In the genomic region with DNA sequence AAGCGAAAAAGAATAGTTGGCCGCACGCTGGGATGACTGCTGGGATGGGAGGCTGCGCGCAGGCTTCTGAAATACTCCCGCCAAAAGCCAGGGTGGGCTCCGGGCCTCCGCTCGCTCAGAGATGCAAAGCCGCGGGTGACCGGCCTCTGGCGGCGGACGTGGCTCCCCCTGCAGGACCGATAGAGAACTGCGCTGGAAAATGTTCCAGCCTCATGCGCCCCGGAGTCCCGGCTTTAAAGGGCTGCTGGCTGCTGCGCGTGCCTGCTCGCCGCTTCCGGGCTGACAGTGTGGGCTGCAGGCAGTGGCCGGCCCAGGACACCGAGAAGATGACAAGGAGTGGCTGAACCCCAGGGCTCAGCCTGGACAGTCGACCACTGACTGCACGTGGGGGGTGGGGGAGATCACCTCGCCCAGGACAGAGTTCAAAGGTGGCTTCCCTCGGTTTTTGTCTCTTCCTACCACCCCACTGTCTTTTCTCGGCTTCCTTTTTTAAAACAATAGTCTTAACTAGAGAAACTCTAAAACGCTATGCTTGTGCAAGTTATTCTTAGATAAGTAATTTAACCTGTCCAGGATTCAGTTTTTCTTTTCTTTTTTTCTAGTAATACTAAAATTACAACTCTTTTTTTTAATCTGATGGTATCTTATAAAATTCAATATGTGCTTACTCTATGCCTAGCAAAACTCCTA, we compare ENCODE assay signal across 8 mouse cellular contexts. TPM values are rescaled to one million over a fixed set of nuclear protein-coding genes. Genes with fewer than 3 reads are reported as not detected.
DNase-seq lines count a peak whose midpoint lies in the region; ATAC-seq and TF ChIP-seq lines count a peak whose summit lies in the region.

No protein-coding gene starts in this region.

- TF ChIP-seq CTCF in olfactory bulb, adult 2 months (IDR thresholded peaks at IDR 0.05; ENCODE audit: insufficient read depth, low read depth, low read length) = peak; percentile 88

- ATAC-seq in hematopoietic stem cell, adult 5-6 weeks (replicated peaks in 1 of 2; ENCODE audit: insufficient read depth in 1 of 2, low FRiP score in 2 of 2, low TSS enrichment in 1 of 2, low read depth in 1 of 2, poor library complexity in 2 of 2, severe bottlenecking in 2 of 2) = peak; percentile 78 to 79
- ATAC-seq in lung, embryonic 15.5 days (ENCODE audit: borderline replicate concordance, extremely low read depth, low FRiP score, low TSS enrichment) = peak; percentile 81

- H3K4me1 ChIP-seq in lung, embryonic 15.5 days = peaks cover 17% of the 10 kb centered on the region
- peaks cover 17% of the 10 kb centered on the region for H3K4me1 ChIP-seq in olfactory bulb, adult 2 months (ENCODE audit: control insufficient read depth, insufficient read depth, low read length)

- peak overlapping the region; percentile 8; the same call in 1 of the 2 replicates for H3K9ac ChIP-seq in lung, embryonic 15.5 days

- peaks cover 35% of the 10 kb centered on the region for H3K27me3 ChIP-seq in lung, embryonic 15.5 days

- no peaks in the 10 kb centered on the region for H3K9me3 ChIP-seq in lung, embryonic 15.5 days

- H3K27ac ChIP-seq in lung, embryonic 15.5 days = no peak overlapping the region
- H3K27ac ChIP-seq in olfactory bulb, adult 2 months (ENCODE audit: insufficient read depth, low read depth, low read length) = no peak overlapping the region

- no peak for TF ChIP-seq POLR2A in olfactory bulb, adult 2 months (IDR thresholded peaks at IDR 0.05; ENCODE audit: insufficient read depth, low read depth, low read length)

- WGBS in lung, embryonic 15.5 days = under 1% methylated on average over 33 of the region's 33 CpGs
- under 1% methylated on average over 33 of the region's 33 CpGs for WGBS in olfactory bulb, adult 2 months

- peak; percentile 87 for DNase-seq in MN1 (ENCODE audit: low spot score)
- DNase-seq in cerebellum, adult 8-10 months = peak; percentile 88
- peak; percentile 85 for DNase-seq in forelimb bud, embryonic 11.5 days (ENCODE audit: low read depth, low spot score)
- DNase-seq in layer of hippocampus, adult 9-10 months (ENCODE audit: low spot score) = peak; percentile 64
- peak; percentile 67 to 70 for DNase-seq in thymus, adult 18-20 months

- no peaks in the 10 kb centered on the region for H3K36me3 ChIP-seq in lung, embryonic 15.5 days

- peak overlapping the region; percentile 66 for H3K4me2 ChIP-seq in lung, embryonic 15.5 days

- H3K4me3 ChIP-seq in lung, embryonic 15.5 days = peak overlapping the region; percentile 32
- H3K4me3 ChIP-seq in olfactory bulb, adult 2 months (ENCODE audit: insufficient read depth, low read depth, low read length) = peak overlapping the region; percentile 47

RNA-seq across cellular contexts. Expression of gene Chst14, which starts 46.5 kb away (rescaled TPM):
- 4.0 and 4.5 TPM in 2 replicates for total RNA-seq in hematopoietic stem cell, adult 5-6 weeks (2017)
- polyA plus RNA-seq in lung, embryonic 15.5 days (2015; fragmentation: Nextera tagmentation; extraction: Ambion mirVana) = 31.7 and 35.2 TPM in 2 replicates
- not detected in 2 replicates for polyA plus RNA-seq in olfactory bulb, adult 2 months (2012; ENCODE audit: insufficient read depth, insufficient read length, low replicate concordance, missing spikeins)

RNA-seq across cellular contexts. Expression of gene Ccdc32, which starts 56.4 kb away (rescaled TPM):
- 8.0 and 16.3 TPM in 2 replicates for total RNA-seq in hematopoietic stem cell, adult 5-6 weeks (2017)
- 22.7 and 24.3 TPM in 2 replicates for polyA plus RNA-seq in lung, embryonic 15.5 days (2015; fragmentation: Nextera tagmentation; extraction: Ambion mirVana)
- not detected in 2 replicates for polyA plus RNA-seq in olfactory bulb, adult 2 months (2012; ENCODE audit: insufficient read depth, insufficient read length, low replicate concordance, missing spikeins)

Comparison
In these comparisons a context has a peak if more than half of its experiments do, and no peak if none do; other contexts are left out.
1. RNA of gene Chst14, which starts 46.5 kb away (polyA plus RNA-seq): 31.7 to 35.2 TPM in lung, embryonic 15.5 days; not detected in olfactory bulb, adult 2 months; every median in the first group is over 10 times any median in the second.
2. Peak in every context shown above with its lines, with median percentiles within 50 percentile points of each other: DNase-seq.